Mouse (Mus musculus): ENCODE measurements around the gene Slc16a10. TPM values are rescaled to one million over a fixed set of nuclear protein-coding genes. Genes with fewer than 3 reads are reported as not detected.

Slc16a10 gene
- total RNA-seq, 2 experiments from 2014 or later: 4.8 to 4.9 TPM

DNA sequence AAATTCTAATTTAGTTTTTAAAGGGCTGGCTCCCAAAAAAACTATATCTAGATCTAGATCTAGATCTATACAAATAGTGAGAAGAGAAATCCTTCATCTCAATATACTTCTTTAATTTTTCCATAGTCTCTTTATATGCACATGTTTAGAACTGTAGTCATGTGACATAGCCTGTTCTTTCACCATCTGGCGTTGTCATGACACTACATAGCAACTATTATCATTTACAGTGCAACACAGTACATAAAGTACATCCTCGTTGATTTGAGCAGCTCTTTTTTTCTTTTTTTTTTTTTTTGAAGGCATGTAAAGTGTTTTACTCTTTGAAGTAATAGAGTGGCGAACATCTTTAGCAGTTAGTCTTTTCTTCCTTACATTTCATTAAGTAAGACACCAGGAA is 22.6 kb downstream of the Slc16a10 start:
- no peak overlapping the region for H3K27ac ChIP-seq
- no peak overlapping the region for H3K4me3 ChIP-seq
- DNase-seq (ENCODE audit: low spot score in 2 of 2): no peak
- TF ChIP-seq CTCF (conservative IDR thresholded peaks at IDR 0.05): no peak

- no peak for TF ChIP-seq CTCF (conservative IDR thresholded peaks at IDR 0.05)
- DNase-seq (ENCODE audit: low spot score in 2 of 2): no peak
- Histone ChIP-seq H3K4me3 (no peak overlapping the region), H3K27ac (no peak overlapping the region)
Observed at GRCm38 (mm10) chr10:40118743-40119387, 23.2 kb downstream of the Slc16a10 start.

- no peak for TF ChIP-seq CTCF (conservative IDR thresholded peaks at IDR 0.05)
- no peak for DNase-seq (ENCODE audit: low spot score in 2 of 2)
- 0 out of 2 replicates have a peak overlapping the region, but pooled peaks have one; percentile 48 for H3K27ac ChIP-seq
- H3K4me3 ChIP-seq: no peak overlapping the region
Observed at GRCm38 (mm10) chr10:40113517-40114085, 28.5 kb downstream of the Slc16a10 start.

GRCm38 (mm10) chr10:40112256-40112655 is 29.8 kb downstream of the Slc16a10 start:
- no peak for TF ChIP-seq CTCF (conservative IDR thresholded peaks at IDR 0.05)
- DNase-seq (ENCODE audit: low spot score in 2 of 2): no peak
- no peak overlapping the region for H3K4me3 ChIP-seq
- H3K27ac ChIP-seq: no peak overlapping the region

DNA sequence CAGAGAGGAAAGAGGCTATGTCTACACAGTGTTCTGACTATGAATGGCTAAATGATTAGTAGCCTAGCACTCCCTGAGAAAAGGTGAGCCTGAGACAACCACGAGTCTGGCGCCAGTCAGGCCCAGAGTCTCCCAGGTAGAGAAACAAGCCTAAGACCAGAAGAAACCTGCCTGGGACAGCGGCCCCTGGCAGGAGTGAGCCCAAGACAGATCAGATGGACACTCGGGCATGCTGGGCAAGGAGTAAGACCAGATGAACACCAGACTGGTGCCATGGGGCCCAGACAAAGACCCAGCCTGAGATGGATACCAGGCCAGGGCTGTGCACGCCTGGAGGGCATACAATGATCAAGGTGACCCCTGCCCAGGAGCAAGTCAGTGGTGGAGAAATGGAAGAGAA is 32.5 kb downstream of the Slc16a10 start:
- Histone ChIP-seq H3K4me3 (no peak overlapping the region), H3K27ac (no peak overlapping the region)
- DNase-seq (ENCODE audit: low spot score in 2 of 2): no peak
- TF ChIP-seq CTCF (conservative IDR thresholded peaks at IDR 0.05): no peak

GRCm38 (mm10) chr10:40108992-40109391 is 33.1 kb downstream of the Slc16a10 start:
- no peak overlapping the region for H3K27ac ChIP-seq
- no peak for TF ChIP-seq CTCF (conservative IDR thresholded peaks at IDR 0.05)
- no peak overlapping the region for H3K4me3 ChIP-seq
- DNase-seq (ENCODE audit: low spot score in 2 of 2): no peak

DNA sequence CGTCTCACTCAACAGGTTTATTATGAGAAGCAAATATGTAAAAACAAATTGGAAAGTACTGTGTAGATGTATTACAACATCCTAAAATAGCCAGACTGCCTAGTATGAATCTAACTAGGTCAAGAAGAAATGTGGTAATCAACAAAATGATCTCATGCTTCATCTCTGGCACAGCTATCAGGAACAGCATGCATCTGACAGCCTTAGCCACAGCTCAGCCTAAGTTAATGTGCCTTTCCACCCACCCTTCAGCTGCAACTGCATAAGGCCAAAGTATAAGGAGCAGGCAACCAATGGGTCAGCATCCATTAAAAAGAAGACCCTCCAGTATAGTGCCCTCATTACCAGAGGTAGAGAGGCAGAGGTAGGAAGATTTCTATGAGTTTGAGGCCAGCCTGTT is 34.1 kb downstream of the Slc16a10 start:
- TF ChIP-seq CTCF (conservative IDR thresholded peaks at IDR 0.05): no peak
- Histone ChIP-seq H3K27ac (peak overlapping the region; percentile 67), H3K4me3 (no peak overlapping the region)
- peak; percentile 25 to 79 for DNase-seq (ENCODE audit: low spot score in 2 of 2)

GRCm38 (mm10) chr10:40105174-40105573 is 36.9 kb downstream of the Slc16a10 start:
- Histone ChIP-seq H3K4me3 (no peak overlapping the region), H3K27ac (no peak overlapping the region)
- no peak for DNase-seq (ENCODE audit: low spot score in 2 of 2)
- no peak for TF ChIP-seq CTCF (conservative IDR thresholded peaks at IDR 0.05)

DNA sequence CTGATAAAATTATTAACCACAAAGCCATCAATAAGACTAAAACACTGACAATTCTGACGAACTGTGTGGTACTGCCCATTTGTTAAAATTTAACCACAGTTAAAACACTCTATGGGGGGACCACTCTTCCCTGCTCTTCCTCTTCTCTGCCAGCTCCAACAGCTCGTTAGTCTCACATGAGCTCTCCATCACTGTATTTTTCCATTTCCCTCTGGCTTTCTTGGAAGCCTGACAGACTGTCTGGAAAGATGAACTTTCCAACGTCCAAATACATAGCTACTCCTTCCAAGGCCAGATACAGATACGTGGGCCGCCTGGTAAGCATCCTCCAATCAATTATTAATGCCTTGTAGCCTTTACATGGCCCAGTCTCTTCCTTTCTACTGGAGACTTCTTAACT is 38.3 kb downstream of the Slc16a10 start:
- no peak for DNase-seq (ENCODE audit: low spot score in 2 of 2)
- no peak for TF ChIP-seq CTCF (conservative IDR thresholded peaks at IDR 0.05)

GRCm38 (mm10) chr10:40102986-40103385 is 39.1 kb downstream of the Slc16a10 start:
- no peak for TF ChIP-seq CTCF (conservative IDR thresholded peaks at IDR 0.05)
- Histone ChIP-seq H3K4me3 (no peak overlapping the region), H3K27ac (no peak overlapping the region)
- DNase-seq (ENCODE audit: low spot score in 2 of 2): no peak

More for the DNA sequence above, 38.3 kb downstream of the Slc16a10 start:
- Histone ChIP-seq H3K4me3 (no peak overlapping the region), H3K27ac (no peak overlapping the region)

GRCm38 (mm10) chr10:40102166-40102565 is 39.9 kb downstream of the Slc16a10 start:
- DNase-seq (ENCODE audit: low spot score in 2 of 2): no peak
- no peak overlapping the region for H3K4me3 ChIP-seq
- H3K27ac ChIP-seq: no peak overlapping the region
- TF ChIP-seq CTCF (conservative IDR thresholded peaks at IDR 0.05): no peak

GRCm38 (mm10) chr10:40098441-40098840 is 43.6 kb downstream of the Slc16a10 start:
- DNase-seq (ENCODE audit: low spot score in 2 of 2): no peak
- Histone ChIP-seq H3K4me3 (no peak overlapping the region), H3K27ac (no peak overlapping the region)
- TF ChIP-seq CTCF (conservative IDR thresholded peaks at IDR 0.05): no peak

DNA sequence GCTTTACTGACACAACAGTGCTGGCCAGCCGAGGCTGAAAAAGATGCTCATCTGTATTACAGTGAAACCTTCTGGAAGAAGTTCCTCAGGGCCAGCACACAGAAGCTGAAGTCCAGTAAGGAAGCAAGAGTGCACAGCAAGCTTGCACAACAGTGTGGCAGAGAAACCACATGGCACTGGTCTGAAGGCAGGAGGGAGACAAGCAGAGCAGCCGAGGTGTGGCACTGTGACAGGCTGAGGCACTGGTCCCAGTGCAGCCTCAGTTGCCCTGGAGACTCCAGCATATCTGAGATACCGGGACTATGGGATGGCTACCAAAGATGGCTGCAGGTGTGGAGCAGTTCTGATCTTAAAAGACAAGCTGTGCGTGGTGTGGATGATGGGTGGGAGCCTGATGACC is 44.5 kb downstream of the Slc16a10 start:
- H3K4me3 ChIP-seq: no peak overlapping the region
- no peak for DNase-seq (ENCODE audit: low spot score in 2 of 2)
- TF ChIP-seq CTCF (conservative IDR thresholded peaks at IDR 0.05): no peak
- no peak overlapping the region for H3K27ac ChIP-seq

DNA sequence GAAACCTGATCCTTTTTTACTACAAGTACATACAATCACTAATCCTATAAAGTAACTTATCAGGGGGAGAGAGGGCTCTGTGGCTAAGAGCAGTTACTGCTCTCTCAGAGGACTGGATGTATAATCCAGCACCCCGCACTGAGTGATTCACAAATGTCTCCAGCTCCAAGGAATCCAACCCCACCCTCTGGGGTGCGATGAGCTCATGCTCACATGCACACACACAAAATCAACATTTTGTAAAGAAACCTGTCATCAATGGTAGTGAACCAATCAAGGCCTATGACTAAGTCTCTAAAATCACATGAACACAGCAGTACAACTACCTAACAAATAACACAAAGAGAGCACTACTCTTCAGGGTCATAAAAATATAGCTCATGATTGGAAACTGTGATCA is 47.3 kb downstream of the Slc16a10 start:
- H3K27ac ChIP-seq: no peak overlapping the region
- no peak overlapping the region for H3K4me3 ChIP-seq
- TF ChIP-seq CTCF (conservative IDR thresholded peaks at IDR 0.05): no peak
- DNase-seq (ENCODE audit: low spot score in 2 of 2): no peak
